Mouse (Mus musculus): ENCODE data around the gene Erg.

Gene Erg

GRCm38 (mm10) chr16:95447896-95448295 lies 138.5 kb downstream of the Erg start:
- DNase-seq (ENCODE audit: extremely low spot score, low spot score): no peak

- DNase-seq (ENCODE audit: extremely low spot score, low spot score): no peak
Measured at GRCm38 (mm10) chr16:95446368-95446767, 140.0 kb downstream of the Erg start.

- DNase-seq (ENCODE audit: extremely low spot score, low spot score): no peak
Measured at GRCm38 (mm10) chr16:95442023-95442422, 144.4 kb downstream of the Erg start.

- no peak for DNase-seq (ENCODE audit: extremely low spot score, low spot score)
Measured at GRCm38 (mm10) chr16:95441179-95441578, 145.2 kb downstream of the Erg start.

GRCm38 (mm10) chr16:95440334-95440733 lies 146.1 kb downstream of the Erg start:
- no peak for DNase-seq (ENCODE audit: extremely low spot score, low spot score)

GRCm38 (mm10) chr16:95439794-95440193 lies 146.6 kb downstream of the Erg start:
- no peak for DNase-seq (ENCODE audit: extremely low spot score, low spot score)

- no peak for DNase-seq (ENCODE audit: extremely low spot score, low spot score)
Measured at GRCm38 (mm10) chr16:95438848-95439540, 147.4 kb downstream of the Erg start.

- DNase-seq (ENCODE audit: extremely low spot score, low spot score): no peak
Measured at GRCm38 (mm10) chr16:95436611-95437010, 149.8 kb downstream of the Erg start.

GRCm38 (mm10) chr16:95436051-95436450 lies 150.3 kb downstream of the Erg start:
- DNase-seq (ENCODE audit: extremely low spot score, low spot score): no peak

- no peak for DNase-seq (ENCODE audit: extremely low spot score, low spot score)
Measured at GRCm38 (mm10) chr16:95434434-95434833, 152.0 kb downstream of the Erg start.

- no peak for DNase-seq (ENCODE audit: extremely low spot score, low spot score)
Measured at GRCm38 (mm10) chr16:95432540-95432971, 153.8 kb downstream of the Erg start.

- no peak for DNase-seq (ENCODE audit: extremely low spot score, low spot score)
Measured at GRCm38 (mm10) chr16:95429851-95430250, 156.5 kb downstream of the Erg start.

- DNase-seq (ENCODE audit: extremely low spot score, low spot score): no peak
Measured at GRCm38 (mm10) chr16:95428239-95428638, 158.2 kb downstream of the Erg start.

- no peak for DNase-seq (ENCODE audit: extremely low spot score, low spot score)
Measured at GRCm38 (mm10) chr16:95427512-95427911, 158.9 kb downstream of the Erg start.

GRCm38 (mm10) chr16:95422658-95423073 lies 163.7 kb downstream of the Erg start:
- DNase-seq (ENCODE audit: extremely low spot score, low spot score): no peak

GRCm38 (mm10) chr16:95421235-95421886 lies 165.0 kb downstream of the Erg start:
- DNase-seq (ENCODE audit: extremely low spot score, low spot score): no peak

GRCm38 (mm10) chr16:95415921-95416320 lies 170.5 kb downstream of the Erg start:
- DNase-seq (ENCODE audit: extremely low spot score, low spot score): no peak

GRCm38 (mm10) chr16:95415372-95415771 lies 171.0 kb downstream of the Erg start:
- DNase-seq (ENCODE audit: extremely low spot score, low spot score): no peak

- DNase-seq (ENCODE audit: extremely low spot score, low spot score): no peak
Measured at GRCm38 (mm10) chr16:95413401-95413959, 172.9 kb downstream of the Erg start.

- no peak for DNase-seq (ENCODE audit: extremely low spot score, low spot score)
Measured at GRCm38 (mm10) chr16:95408096-95408495, 178.3 kb downstream of the Erg start.

- DNase-seq (ENCODE audit: extremely low spot score, low spot score): no peak
Measured at GRCm38 (mm10) chr16:95405496-95405895, 180.9 kb downstream of the Erg start.

- no peak for DNase-seq (ENCODE audit: extremely low spot score, low spot score)
Measured at GRCm38 (mm10) chr16:95403453-95403852, 182.9 kb downstream of the Erg start.

GRCm38 (mm10) chr16:95401869-95402268 lies 184.5 kb downstream of the Erg start:
- DNase-seq (ENCODE audit: extremely low spot score, low spot score): no peak

All from neural tube, embryonic 10.5 days (tissue).